Mouse (Mus musculus): ENCODE measurements around the gene Rap1gap2.

Rap1gap2 gene

DNA sequence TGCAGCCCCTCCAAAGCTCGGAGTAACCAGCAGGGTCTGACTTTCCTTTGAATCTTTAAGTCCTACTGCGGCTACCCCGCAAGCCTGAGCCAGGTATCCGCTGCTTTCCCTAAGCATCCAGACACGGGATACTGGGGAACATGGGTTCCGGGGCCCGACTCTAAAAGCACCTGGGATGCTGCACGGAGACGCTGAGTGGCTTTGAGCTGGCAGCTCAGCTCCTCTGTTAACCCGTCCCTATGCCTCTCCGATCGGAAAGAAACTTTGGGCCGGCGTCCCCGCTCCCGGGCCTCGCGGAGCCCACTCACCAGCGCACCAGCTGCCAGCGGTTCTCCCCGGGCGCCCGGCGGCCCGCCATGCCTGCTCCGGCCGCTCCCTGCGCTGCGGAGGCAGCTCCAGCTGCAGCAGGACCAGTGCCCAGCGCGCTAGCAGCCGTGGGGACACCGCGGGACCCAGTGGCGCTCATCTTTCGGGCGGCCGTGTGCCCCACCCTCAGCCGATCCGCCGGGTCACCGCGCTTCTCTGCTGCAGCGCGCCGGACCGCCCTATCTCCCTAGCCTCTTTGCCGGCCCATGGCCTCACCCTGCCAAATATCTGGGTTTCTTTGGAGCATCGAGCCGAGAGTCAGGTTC lies at the start of gene Rap1gap2:
TSS of gene Rap1gap2 (minus strand) at position 371 of the 632 bp plus-strand sequence.
- no peak for DNase-seq (ENCODE audit: low read depth)

DNA sequence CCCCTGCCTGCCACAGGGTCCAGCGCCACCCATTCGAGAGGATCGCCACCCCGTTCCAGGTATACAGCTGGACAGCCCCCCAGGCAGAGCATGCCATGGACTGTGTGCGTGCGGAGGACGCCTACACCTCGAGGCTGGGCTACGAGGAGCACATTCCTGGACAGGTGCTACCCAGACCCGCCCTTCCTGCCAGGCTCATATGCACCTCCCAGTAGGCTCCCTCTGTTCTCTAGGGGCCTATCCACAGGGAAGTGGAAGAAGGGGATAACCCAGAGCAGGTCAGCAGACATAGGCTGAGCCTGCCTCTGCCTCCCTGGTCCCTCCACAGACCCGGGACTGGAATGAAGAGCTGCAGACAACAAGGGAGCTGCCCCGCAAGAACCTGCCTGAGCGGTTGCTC lies 49.6 kb upstream of the Rap1gap2 start:
- DNase-seq (ENCODE audit: low read depth), result no peak

DNA sequence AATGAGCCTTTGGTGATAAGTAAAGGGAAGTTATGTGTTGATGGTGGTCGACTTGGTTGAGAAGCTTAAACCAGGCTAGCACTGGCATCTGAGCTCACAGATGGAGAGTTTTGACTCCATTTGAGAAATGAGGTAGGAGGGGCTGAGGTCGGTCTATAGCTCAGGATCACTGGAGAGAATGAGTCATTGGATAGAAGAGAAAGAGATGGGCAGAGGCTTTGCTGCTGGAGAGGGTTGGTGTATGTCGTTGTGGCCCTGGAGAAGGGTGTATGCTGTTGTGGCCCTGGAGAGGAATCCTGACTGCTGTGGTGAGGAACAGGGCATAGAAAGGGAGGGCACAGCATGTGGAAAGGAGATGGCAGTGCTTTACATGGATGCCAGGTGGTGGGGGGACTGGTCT lies 45.2 kb upstream of the Rap1gap2 start:
- peak; percentile 66 for DNase-seq (ENCODE audit: low read depth)

DNA sequence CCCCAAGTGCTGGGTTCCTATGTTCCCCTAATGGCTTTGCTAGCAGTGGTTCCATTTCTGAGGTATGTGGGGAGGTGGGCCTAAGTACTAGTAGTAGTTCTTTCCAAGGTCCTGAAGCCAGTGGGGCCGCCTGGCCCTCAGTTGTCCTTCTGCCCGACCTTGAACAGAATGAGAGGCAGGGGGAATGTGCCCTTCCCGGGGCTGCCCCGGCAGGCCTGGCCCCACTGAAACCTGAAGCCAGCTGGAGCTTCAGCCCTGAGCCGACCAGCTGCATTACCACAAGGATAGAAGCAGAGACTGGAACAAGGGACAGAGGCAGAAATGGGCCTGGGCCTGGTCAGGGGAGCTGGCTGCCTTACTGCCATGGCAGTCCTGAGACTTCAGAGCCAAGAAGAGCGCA lies 42.7 kb upstream of the Rap1gap2 start:
- no peak for DNase-seq (ENCODE audit: low read depth)

DNA sequence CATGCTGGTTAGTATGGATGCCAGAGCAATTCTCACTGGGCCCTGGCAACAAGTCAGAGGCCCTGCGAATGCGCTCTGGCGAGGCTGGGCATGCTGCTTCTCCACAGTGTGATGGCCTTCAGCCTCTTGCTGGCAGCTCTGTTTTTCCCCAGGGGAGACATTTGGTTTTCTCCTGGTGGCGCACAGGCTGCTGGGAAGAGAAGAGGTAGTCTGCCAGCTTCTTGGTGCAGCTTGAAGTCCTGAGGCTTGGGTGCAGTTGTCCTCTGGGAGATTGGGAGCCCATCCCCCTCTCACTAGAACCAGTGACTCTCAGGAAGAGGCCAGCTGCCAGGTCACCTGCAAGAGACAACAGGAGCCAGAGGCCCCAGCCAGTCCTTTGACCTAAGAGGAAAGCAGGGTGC lies 42.1 kb upstream of the Rap1gap2 start:
- DNase-seq (ENCODE audit: low read depth), result no peak

DNA sequence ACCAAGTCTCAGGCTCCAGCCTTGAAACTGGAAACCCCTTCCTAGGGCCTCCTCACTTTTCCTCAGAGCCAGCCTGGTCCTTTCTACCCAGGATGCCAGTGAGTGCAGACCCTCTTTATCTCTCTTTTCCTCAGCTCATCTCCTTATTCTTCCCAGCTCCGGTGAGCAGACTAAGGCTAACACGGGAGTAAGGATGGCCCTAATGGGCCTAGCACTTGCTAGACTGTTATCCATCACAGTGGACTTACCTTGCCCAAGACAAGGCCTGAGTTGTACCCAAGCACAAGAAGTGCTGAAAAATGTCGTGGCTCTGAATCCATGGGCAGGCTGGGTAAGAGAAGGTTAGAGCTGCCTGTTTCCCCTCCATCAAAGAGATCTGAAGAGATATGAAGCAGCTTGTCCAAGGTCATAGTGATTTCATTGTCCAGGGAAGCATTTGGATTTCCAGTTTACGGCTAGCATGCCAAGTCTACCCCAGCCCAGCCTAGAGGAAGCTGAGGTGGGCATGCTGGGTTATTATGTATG lies 39.9 kb upstream of the Rap1gap2 start:
- peak; percentile 29 for DNase-seq (ENCODE audit: low read depth)

DNA sequence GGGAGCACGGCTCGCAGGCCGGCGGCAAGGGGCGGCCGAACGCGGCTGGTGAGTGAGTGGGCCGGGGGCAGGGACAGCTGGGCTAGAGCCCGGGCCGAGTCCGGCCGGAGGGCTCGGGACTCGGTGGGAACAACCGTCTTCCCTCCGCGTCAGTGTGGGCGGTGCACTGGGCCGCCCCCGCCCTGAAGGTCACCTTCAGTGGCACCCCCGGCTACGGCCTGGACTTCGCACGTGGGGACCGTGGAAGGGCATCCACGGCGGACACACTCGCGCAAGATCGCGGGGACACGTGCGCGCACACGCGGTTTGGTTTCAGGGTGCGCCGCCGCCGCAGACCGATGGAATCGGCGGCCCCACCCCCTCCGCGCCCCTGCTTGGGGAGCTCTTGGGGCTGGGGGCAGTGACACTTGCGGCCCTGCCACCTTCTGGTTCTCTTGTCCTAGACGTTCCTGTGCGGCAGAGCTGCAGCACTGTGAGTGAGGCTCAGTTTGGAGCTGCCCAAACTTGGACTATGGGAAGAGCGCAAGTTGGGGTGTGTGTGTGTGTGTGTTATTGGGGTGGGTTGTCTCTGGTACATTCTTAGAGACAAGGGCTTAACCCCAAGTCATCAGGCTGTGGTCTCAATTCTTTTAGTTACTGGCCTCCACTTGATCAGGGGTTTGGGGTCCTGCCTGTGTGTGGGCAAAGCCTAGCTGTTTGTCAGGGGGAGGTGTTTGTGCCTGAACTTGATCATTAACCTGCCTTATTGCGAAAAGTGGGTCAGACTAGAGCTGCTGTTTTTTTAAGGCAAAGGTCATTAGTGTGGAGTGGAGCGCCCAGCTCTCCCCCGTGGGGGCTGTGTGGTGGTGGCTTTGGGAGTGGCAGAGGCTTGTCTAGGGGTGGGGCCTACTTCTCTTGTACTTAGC lies 39.2 kb upstream of the Rap1gap2 start:
- peak; percentile 55 for DNase-seq (ENCODE audit: low read depth)

DNA sequence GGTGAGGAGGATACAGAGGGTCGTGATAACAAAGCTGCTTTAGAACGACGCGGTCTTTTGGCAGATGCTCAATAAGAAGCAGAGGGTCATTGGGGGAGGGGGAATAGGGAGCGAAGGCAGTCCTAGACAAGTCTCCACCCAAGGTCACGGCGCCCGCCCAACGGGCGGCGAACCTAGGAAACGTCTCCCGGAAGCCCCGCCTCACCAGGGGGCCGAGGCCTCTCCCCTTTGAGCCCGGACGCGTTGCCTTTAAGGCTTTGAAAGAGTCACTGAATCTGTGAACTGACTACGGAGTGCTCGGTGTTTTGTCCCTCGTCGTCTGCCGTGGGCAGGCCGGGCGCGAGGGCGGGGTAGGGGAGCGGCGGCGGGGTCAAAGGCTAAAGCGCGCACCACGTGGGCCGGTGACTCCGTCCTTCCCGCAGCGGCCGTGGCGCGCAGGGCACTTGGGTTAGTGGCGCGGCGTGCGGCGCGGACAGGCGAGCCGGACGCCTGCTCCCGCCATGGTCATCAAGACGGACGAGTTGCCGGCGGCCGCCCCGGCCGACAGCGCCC lies 38.5 kb upstream of the Rap1gap2 start, which contains the start of gene Cluh:
TSS of gene Cluh (plus strand) at position 401 of the 552 bp plus-strand sequence.
- peak; percentile 98 for DNase-seq (ENCODE audit: low read depth)

DNA sequence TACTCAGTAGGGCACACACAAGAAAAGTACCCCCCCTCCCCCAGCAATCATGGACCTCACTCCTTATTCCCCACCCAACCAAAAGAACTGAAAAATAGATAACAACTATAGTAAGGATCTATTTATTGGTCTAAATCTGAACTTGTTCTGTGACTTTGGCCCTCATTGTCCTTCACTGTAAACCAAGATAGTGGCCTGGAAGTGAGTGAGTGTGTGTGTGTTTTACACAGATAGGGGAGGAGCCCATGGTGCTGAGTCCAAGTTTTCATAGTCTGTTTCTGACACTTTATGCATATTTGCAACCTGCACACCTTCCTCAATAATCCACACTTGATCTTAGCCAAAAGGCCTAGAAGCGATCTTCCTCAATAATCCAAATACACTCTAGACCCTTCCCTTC lies 38.0 kb upstream of the Rap1gap2 start:
- no peak for DNase-seq (ENCODE audit: low read depth)

DNA sequence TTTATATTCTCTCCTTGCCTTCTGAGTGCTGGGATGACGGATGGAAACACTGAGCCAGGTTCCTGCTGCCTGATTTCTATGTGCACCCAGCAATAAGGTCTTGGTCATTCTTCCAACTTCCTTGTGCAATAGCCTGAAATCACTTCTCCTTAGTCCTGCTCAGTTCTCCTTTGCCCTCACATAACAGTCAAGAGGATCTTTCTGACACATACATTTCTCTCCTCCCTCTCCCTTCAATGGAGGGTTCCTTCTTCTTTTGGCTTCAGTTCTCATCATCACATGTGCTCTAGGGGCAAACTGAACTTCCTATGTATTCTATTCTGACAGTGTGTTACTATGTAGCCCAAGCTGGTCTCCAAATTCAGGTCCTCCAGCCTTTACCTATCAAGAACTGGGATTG lies 37.3 kb upstream of the Rap1gap2 start:
- peak; percentile 68 for DNase-seq (ENCODE audit: low read depth)

DNA sequence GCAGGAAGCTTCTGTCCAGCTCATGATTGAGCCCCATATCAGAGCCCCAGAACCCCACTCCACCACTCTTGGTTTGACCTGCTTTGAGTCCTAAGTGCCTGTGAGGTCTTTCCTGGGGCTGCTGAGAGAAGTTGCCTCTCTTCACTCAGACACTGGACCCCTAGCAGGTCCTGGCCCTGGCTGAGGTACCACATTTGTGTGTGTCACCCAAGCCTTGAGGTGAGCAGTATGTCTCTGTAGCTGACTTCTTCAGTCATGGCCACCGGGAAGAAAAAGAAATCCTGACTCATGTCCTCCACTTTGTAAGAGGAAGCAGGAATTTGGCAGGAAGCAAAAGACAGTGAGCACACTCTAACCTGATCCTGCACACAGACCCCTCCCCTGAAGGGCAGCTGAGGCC lies 28.9 kb upstream of the Rap1gap2 start:
- DNase-seq (ENCODE audit: low read depth), result no peak

DNA sequence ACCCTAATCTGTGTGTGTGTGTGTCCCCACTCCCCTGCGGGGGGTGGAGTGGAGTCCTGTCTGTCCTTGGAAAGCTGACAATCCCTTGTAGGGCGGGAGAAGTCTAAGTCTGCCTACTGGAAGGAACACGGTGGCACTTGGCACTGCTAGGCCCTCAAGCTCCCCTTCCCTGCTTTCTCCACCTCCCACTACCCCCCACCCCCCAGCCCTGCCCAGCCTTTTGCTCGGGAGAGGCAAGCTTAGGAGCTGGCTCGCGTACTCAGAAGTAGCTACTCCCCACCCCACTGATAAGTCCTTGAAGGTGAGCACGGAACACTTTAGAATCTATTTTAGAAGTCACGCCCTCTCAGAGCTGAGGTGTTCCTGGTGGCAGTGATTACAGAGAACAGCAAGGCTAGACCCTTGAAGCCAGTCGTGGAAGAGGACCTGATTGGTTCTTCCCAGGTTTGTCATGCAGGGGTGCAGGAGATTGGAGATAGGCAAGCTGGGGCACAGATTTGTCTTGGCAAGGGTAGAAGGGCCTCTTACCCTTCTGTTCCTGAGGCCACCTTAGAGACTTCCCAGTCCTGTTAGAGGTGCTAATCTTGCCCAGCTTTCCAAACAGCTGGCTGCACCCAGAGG lies 28.2 kb upstream of the Rap1gap2 start:
- no peak for DNase-seq (ENCODE audit: low read depth)

DNA sequence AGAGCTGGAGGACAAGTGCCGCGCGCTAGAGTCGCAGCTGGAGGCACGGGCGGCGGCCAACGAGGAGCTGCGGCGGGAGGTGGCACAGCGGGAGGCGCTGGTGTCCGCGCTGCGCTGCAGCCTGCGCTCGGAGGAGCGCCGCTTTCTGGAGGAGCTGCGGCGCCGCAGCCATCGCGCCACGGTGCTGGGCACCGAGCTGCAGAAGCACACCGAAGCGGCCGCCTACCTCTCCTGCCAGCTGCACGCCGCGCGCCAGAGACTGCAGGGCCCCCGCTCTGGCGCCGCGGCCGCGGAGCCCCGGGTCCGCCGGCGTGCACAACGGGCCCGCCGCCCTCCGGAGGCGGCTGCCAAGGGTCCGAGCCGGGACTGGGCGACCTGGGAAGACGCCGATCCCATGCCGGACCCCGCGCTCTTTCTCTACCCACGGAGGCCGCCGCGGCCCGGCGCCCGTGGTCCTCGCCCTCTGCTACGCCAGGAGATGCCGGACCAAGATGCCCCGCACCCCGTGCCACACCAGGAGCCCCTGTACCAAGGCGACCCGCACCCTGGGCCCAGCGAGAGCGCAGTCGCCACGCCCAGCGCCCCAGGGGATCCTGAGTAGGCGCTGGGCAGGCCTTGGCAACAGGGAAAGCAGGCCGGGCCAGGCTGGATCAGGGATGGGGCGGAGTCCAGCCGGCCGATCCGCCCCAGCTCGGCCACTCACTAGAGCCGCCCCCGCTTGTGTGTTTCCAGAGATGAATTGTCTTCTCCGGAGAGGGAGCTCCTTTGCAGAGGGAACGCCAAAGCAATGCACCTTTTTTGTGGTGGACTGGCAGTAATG lies 27.5 kb upstream of the Rap1gap2 start:
- peak; percentile 76 for DNase-seq (ENCODE audit: low read depth)

DNA sequence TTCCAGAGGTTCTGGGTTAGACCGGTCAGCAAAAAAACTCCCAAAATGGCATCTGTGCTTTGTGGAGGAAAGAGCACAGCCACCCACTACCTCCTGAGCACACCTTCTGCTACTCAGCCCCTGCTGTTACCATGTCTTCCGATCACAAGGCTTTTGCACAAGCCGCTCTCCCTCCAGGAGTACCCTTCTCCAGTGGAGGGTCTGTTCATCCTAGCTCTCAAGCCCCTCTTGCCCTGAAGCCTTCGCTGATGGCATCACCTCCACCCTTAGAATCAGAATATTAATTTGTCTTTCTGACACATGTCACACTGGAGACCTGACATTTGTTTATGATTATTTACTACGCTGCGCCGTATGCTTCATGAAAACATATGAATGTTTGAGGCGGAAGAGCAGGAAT lies 26.8 kb upstream of the Rap1gap2 start:
- no peak for DNase-seq (ENCODE audit: low read depth)

DNA sequence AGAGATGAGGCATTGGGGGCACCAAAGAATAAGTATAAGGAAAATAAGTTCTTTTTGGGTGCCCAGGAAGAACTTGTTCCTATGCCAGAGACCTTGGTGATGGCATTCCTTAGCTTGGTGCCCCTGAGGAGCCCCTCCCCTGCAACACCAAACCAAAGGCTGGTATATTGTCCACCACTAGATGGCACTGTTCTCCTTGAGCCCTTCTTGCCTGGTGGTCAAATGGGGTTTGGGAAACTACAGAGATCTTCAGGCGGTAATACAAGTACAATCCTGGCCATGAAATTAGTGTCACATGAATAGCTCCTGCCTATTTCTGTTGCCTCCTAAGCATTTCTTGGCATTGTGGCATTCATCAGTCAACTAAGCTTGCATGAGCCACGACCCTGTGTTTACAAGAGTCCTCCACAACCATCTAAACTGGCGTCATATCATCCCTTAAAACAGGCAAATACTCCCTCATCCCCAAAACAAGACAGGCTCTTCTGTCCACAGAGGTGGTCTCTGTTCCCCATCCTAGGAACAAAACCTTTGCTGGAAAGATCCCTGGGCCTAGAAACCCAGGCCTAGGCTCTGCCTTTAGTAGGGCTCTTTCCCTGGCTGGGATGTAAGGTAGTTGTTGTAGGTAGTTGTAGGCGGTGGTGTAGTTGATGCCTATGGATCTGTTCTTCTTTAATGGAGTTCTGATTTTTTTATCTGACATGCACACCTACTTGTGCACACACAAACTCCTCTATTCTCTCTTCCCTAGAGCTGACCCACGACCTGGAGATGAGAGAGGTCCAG lies 24.0 kb upstream of the Rap1gap2 start:
- peak; percentile 85 for DNase-seq (ENCODE audit: low read depth)

DNA sequence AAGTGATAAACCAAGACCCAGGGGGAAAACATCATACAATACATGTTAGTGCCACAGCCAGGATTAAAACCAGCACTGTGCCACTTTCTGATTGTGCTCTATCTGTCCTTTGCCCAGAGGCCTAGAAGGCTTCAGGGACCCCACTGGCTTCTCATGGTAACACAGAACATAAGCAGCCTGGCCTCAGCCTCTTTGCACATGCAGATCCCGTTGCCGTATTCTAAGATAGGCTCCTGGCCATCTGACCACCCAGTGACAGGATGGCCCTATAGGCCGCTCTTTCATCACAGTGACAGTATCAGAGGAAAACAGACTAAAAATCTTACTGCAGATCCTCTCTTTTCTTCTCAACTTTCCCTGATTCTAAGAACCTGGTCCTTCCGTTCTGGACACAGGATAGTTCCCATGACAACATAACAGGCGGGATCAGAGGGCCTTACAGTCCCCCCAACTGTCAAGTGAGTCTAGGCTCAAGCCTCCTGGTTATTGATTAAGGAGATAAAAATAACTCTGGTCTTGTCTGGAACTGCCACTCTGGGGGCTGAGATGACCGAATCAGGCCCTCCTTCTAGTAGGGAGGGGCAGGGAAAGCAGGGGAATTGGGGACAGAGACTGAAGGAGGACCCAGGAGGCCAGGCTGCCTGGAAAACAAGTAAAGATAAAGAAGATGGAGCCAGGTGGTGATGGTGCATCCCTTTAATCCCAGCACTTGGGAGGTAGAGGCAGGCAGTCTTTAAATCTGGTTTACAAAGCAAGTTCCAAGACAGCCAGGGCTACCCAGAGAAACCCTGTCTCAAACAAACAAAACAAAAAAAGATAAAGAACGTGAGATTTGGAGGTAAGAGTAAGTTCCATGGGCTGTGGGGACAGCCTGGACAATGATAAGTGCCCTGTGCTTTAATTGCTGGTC lies 21.4 kb upstream of the Rap1gap2 start:
- DNase-seq (ENCODE audit: low read depth), result no peak

DNA sequence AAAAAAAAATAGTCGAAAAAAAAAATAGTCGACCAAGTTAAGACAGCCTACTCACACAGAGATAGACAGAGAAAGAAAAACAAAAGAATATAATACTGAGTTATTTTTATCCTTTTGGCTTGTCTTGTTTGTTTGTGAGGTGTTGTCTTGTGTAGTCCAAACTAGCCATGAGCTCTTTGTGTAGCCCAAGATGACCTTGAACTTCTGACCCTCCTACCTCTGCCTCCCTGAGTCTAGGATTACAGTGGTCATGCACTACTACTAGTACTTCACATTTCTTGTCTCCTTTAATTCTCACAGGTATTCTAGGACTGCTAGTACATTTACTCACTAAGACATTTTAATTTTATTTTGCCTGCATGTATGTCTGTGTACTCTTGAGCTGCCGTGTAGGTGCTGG lies 16.8 kb upstream of the Rap1gap2 start:
- no peak for DNase-seq (ENCODE audit: low read depth)

DNA sequence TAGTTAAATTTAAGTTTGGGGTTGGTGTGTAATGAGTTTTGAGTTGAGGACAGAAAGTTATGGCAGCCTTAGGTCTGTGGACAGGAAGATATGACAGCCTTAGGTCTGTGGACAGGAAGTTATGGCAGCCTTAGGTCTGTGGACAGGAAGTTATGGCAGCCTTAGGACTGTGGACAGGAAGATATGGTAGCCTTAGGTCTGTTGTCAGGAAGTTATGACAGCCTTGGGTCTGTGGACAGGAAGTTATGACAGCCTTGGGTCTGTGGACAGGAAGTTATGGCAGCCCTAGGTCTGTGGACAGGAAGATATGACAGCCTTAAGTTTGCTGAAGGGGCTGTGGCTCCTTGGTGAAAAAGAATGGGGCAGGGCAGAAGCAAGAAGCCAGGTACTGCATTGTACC lies 14.6 kb upstream of the Rap1gap2 start:
- peak; percentile 83 for DNase-seq (ENCODE audit: low read depth)

DNA sequence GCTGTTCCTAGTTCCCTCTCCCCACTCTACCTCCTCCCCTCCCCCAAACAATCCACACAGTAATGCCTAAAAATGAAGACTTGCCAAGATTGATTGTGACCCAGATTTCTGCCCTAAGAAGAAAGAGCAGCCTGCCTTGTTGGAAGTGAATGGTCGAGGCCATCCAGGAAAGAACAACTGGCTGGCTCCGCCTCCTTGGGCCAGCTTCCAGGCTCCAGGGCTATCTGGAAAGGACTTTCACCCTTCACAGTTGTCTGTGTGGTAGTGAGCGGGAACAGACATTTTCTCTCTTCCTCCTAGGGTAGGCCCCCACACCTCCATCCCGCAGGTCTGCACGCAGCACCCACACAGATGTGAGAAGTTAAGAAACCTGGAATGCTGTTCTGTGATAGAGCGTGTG lies 13.0 kb upstream of the Rap1gap2 start:
- DNase-seq (ENCODE audit: low read depth), result no peak

All from 416B (cell line).